Comparison of ENCODE assay signal across 9 mouse cellular contexts in genomic region chr11:118908981-118909813, GRCm38 (mm10). TPM values are rescaled to one million over a fixed set of nuclear protein-coding genes. Genes with fewer than 3 reads are reported as not detected.
DNase-seq lines count a peak whose midpoint lies in the region; ATAC-seq and TF ChIP-seq lines count a peak whose summit lies in the region.
"Had no signal": no experiment of that assay in that cellular context is flagged by ENCODE, and none has a peak within 500 bp of the region (broad histone marks: within the 10 kb centered on the region; RNA-seq: fewer than 3 reads in every experiment).

No protein-coding gene starts in this region.

- WGBS in kidney, postnatal 0 days, result under 1% methylated on average over 48 of the region's 90 CpGs
- WGBS in hindbrain, embryonic 11.5 days, result under 1% methylated on average over 63 of the region's 90 CpGs

- H3K27me3 ChIP-seq in kidney, postnatal 0 days (ENCODE audit: insufficient read depth, low read length), result peaks cover 55% of the 10 kb centered on the region
- H3K27me3 ChIP-seq in hindbrain, embryonic 11.5 days (ENCODE audit: control insufficient read depth, insufficient read depth, low read length), result peaks cover 30% of the 10 kb centered on the region

- ATAC-seq in kidney, postnatal 0 days (replicated peaks; ENCODE audit: low FRiP score, low read depth), result no peak
- ATAC-seq in hindbrain, embryonic 11.5 days (ENCODE audit: low FRiP score), result peak; percentile 59

- H3K4me2 ChIP-seq in kidney, postnatal 0 days (ENCODE audit: low read length), result peak overlapping the region; percentile 55
- peak overlapping the region; percentile 76 for H3K4me2 ChIP-seq in hindbrain, embryonic 11.5 days (replicated peaks; ENCODE audit: low read depth, low read length)

- H3K36me3 ChIP-seq in kidney, postnatal 0 days (ENCODE audit: insufficient read depth, low read length), result no peaks in the 10 kb centered on the region
- H3K36me3 ChIP-seq in hindbrain, embryonic 11.5 days (ENCODE audit: control insufficient read depth, insufficient read depth, low read length), result no peaks in the 10 kb centered on the region

- no peak for TF ChIP-seq CTCF in kidney, postnatal 0 days (IDR thresholded peaks at IDR 0.05; ENCODE audit: low read depth)

- no peak overlapping the region for H3K9ac ChIP-seq in kidney, postnatal 0 days (ENCODE audit: low read depth, low read length)
- H3K9ac ChIP-seq in hindbrain, embryonic 11.5 days (ENCODE audit: low read depth, low read length), result peak overlapping the region; percentile 77

- no peaks in the 10 kb centered on the region for H3K9me3 ChIP-seq in kidney, postnatal 0 days (replicated peaks; ENCODE audit: low read length)
- H3K9me3 ChIP-seq in hindbrain, embryonic 11.5 days (ENCODE audit: control insufficient read depth, low read length), result no peaks in the 10 kb centered on the region

- DNase-seq in kidney, postnatal 0 days (ENCODE audit: low spot score), result no peak
- no peak for DNase-seq in kidney, adult 8-10 months
- peak; percentile 64 for DNase-seq in cerebellum, adult 9-10 months
- peak; percentile 71 for DNase-seq in hindbrain, embryonic 11.5 days (ENCODE audit: low spot score)
- DNase-seq in neural tube, embryonic 10.5 days (ENCODE audit: extremely low spot score, low spot score), result peak; percentile 67
- no peak for DNase-seq in adrenal gland, postnatal 36 days
- no peak for DNase-seq in kidney, postnatal 25 days
- no peak for DNase-seq in urinary bladder, postnatal 4 days (ENCODE audit: low spot score in 2 of 2)

- peaks cover 4% of the 10 kb centered on the region; the same call in 1 of the 2 replicates for H3K4me1 ChIP-seq in kidney, postnatal 0 days (replicated peaks; ENCODE audit: insufficient read depth, low read length)
- H3K4me1 ChIP-seq in hindbrain, embryonic 11.5 days (replicated peaks; ENCODE audit: control insufficient read depth, insufficient read depth, low read length), result peaks cover 10% of the 10 kb centered on the region; the same call in 1 of the 2 replicates

- H3K4me3 ChIP-seq in kidney, postnatal 0 days (replicated peaks; ENCODE audit: low read depth, low read length), result peak overlapping the region; percentile 32
- peak overlapping the region; percentile 58 for H3K4me3 ChIP-seq in hindbrain, embryonic 11.5 days (ENCODE audit: low read depth, low read length)

- H3K27ac ChIP-seq in kidney, postnatal 0 days, result no peak overlapping the region
- H3K27ac ChIP-seq in hindbrain, embryonic 11.5 days (ENCODE audit: low read depth, low read length), result peak overlapping the region; percentile 96

RNA-seq across cellular contexts. Expression of gene Rbfox3, which starts 2.2 kb away (rescaled TPM):
- polyA plus RNA-seq in kidney, postnatal 0 days (2015; fragmentation: Nextera tagmentation; extraction: Ambion mirVana), result 0.42 and 0.82 TPM in 2 replicates
- polyA plus RNA-seq in hindbrain, embryonic 11.5 days (2014; fragmentation: Nextera tagmentation; extraction: Ambion mirVana), result 11.7 and 12.6 TPM in 2 replicates
- 1 to 10 TPM; 5.5 to 6.0 TPM for total RNA-seq in adrenal gland, postnatal 36 days (2021)
- total RNA-seq: hematopoietic stem cell, adult 5-6 weeks had no signal

Comparison
In these comparisons a context has a peak if more than half of its experiments do, and no peak if none do; other contexts are left out.
1. DNase-seq: peak in cerebellum, adult 9-10 months (single experiment), hindbrain, embryonic 11.5 days (single experiment) and neural tube, embryonic 10.5 days (single experiment); none in kidney, postnatal 0 days (single experiment), kidney, adult 8-10 months (0 of 2), adrenal gland, postnatal 36 days (0 of 2), kidney, postnatal 25 days (0 of 2) and urinary bladder, postnatal 4 days (0 of 2).